8 mouse cellular contexts compared by ENCODE assay signal in the genomic region with DNA sequence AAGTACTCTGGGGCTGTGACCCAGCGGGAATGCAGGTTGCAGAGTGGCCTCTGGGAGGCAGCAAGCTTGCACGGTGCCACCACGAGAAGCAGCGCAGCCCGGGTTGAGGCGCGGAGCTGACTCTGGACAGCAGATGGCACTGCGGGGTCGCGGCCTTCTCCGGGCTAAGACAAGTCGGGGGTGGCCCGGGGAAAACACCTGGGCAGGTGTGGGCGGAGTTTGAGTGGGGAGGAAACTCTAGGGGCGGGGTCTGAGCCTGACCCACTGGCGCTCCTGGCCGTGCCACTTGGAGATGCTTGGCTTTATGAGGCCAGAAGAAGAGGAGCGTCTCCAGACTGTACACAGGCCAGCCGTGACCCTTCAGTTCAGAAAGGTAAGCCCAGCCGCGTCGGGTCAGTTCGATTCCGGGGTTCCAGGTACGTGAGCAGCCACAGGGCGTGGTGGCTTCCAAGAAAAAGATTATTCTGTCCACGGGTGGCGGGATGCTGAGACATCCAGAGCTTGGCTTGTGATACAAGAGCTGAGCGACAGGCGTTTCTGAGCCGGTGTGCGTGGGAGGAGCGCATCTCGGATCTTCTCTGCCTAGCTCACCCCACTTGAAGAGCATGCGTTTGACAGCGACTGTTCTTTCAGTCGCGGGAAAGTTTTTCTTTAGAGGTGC. TPM values are rescaled to one million over a fixed set of nuclear protein-coding genes. Genes with fewer than 3 reads are reported as not detected.
DNase-seq lines count a peak whose midpoint lies in the region; ATAC-seq and TF ChIP-seq lines count a peak whose summit lies in the region.

A gene (plus strand): TSS at position 309 of the 661 bp plus-strand sequence.

- peaks cover 15% of the 10 kb centered on the region for H3K27me3 ChIP-seq in intestine, embryonic 14.5 days (replicated peaks; ENCODE audit: control insufficient read depth, insufficient read depth, low read length)

- ATAC-seq in activated CD4-positive, CD25-positive, alpha-beta regulatory T cell, adult 4 months: peak; percentile 93
- peak; percentile 92 for ATAC-seq in intestine, embryonic 14.5 days (replicated peaks; ENCODE audit: low FRiP score, low TSS enrichment, low read depth)
- peak; percentile 100 for ATAC-seq in megakaryocyte-erythroid progenitor cell, adult 5-6 weeks (replicated peaks; ENCODE audit: low FRiP score, low TSS enrichment, poor library complexity, severe bottlenecking)

- no peak within 1 kb of the TSS for H3K9ac ChIP-seq in intestine, embryonic 14.5 days (ENCODE audit: low read length)

- intact Hi-C loops in left cerebral cortex, postnatal 10 days (cut with DNase I): loop anchor here (1.0 kb wide), 1 partner anchor 230 kb away; no protein-coding TSS in a partner anchor

- no peak within 1 kb of the TSS for H3K27ac ChIP-seq in cortical plate, adult 2 months (ENCODE audit: insufficient read depth, low read length)
- H3K27ac ChIP-seq in intestine, embryonic 14.5 days (ENCODE audit: low read depth): no peak within 1 kb of the TSS

- no peak for TF ChIP-seq POLR2A in cortical plate, adult 2 months (IDR thresholded peaks at IDR 0.05; ENCODE audit: extremely low read depth, insufficient read depth, low read length)

- no peaks in the 10 kb centered on the region for H3K9me3 ChIP-seq in intestine, embryonic 14.5 days (ENCODE audit: control insufficient read depth, low read length)

- peak; percentile 37 for DNase-seq in gastrocnemius, postnatal 25 days
- peak; percentile 93 for DNase-seq in intestine, embryonic 14.5 days (ENCODE audit: low spot score)
- DNase-seq in left cerebral cortex, postnatal 10 days (ENCODE audit: extremely low spot score in 1 of 2, low spot score in 2 of 2): peak; percentile 77 to 88
- peak; percentile 90 for DNase-seq in right cerebral cortex, postnatal 14 days
- DNase-seq in urinary bladder, postnatal 25 days (ENCODE audit: low spot score): peak; percentile 88

- H3K4me3 ChIP-seq in cortical plate, adult 2 months (ENCODE audit: insufficient read depth, low read length): peak within 1 kb of the TSS; percentile 29
- H3K4me3 ChIP-seq in intestine, embryonic 14.5 days (ENCODE audit: low read depth, low read length): peak within 1 kb of the TSS; percentile 33

- 1% methylated on average over 38 of the region's 38 CpGs for WGBS in intestine, embryonic 14.5 days

- TF ChIP-seq CTCF in cortical plate, adult 2 months (IDR thresholded peaks at IDR 0.05; ENCODE audit: extremely low read depth, insufficient read depth, low read length): peak; percentile 91

- H3K4me1 ChIP-seq in cortical plate, adult 2 months (ENCODE audit: control insufficient read depth, insufficient read depth, low read length): no peaks in the 10 kb centered on the region
- peaks cover 4% of the 10 kb centered on the region; the same call in 1 of the 2 replicates for H3K4me1 ChIP-seq in intestine, embryonic 14.5 days (replicated peaks; ENCODE audit: control insufficient read depth, insufficient read depth, low read length)

- peak within 1 kb of the TSS; percentile 50 for H3K4me2 ChIP-seq in intestine, embryonic 14.5 days (ENCODE audit: low read length)

- H3K36me3 ChIP-seq in intestine, embryonic 14.5 days (ENCODE audit: control insufficient read depth, insufficient read depth, low read length): no peaks in the 10 kb centered on the region

RNA-seq across cellular contexts. Expression of the gene that starts here (rescaled TPM):
- polyA plus RNA-seq in activated CD4-positive, CD25-positive, alpha-beta regulatory T cell, adult 4 months (2017; shearing (Covaris generic)): not detected
- polyA plus RNA-seq in cortical plate, adult 2 months (2012; rRNA removed): 0.27 and 0.28 TPM in 2 replicates
- total RNA-seq in gastrocnemius, postnatal 25 days (2021): not detected
- not detected in 2 replicates for polyA plus RNA-seq in intestine, embryonic 14.5 days (2014; fragmentation: Nextera tagmentation; extraction: Ambion mirVana)
- under 1 TPM; 0.14 to 0.15 TPM for total RNA-seq in left cerebral cortex, postnatal 10 days (2021)
- not detected in 2 replicates for total RNA-seq in megakaryocyte-erythroid progenitor cell, adult 5-6 weeks (2014; fragmentation: Nextera tagmentation)
- not detected in 2 replicates for total RNA-seq in megakaryocyte-erythroid progenitor cell, adult 5-6 weeks (2017)

Comparison
In these comparisons a context has a peak if more than half of its experiments do, and no peak if none do; other contexts are left out.
1. Peak in ATAC-seq in activated CD4-positive, CD25-positive, alpha-beta regulatory T cell, adult 4 months; RNA of the gene not detected or under 1 TPM.
2. Peak in DNase-seq in gastrocnemius, postnatal 25 days; RNA of the gene not detected or under 1 TPM.
3. Peak in DNase-seq, ATAC-seq, H3K4me3 ChIP-seq and H3K4me2 ChIP-seq in intestine, embryonic 14.5 days; RNA of the gene not detected or under 1 TPM.
4. Peak in DNase-seq in left cerebral cortex, postnatal 10 days; RNA of the gene not detected or under 1 TPM.
5. Peak in ATAC-seq in megakaryocyte-erythroid progenitor cell, adult 5-6 weeks; RNA of the gene not detected or under 1 TPM.
6. DNase-seq: peak in every context shown above with its lines; median percentile 93 in intestine, embryonic 14.5 days; 90 in right cerebral cortex, postnatal 14 days; 88 in urinary bladder, postnatal 25 days; 82 in left cerebral cortex, postnatal 10 days; 37 in gastrocnemius, postnatal 25 days.